ENCODE assay signal across 1 mouse cellular context in the genomic region with DNA sequence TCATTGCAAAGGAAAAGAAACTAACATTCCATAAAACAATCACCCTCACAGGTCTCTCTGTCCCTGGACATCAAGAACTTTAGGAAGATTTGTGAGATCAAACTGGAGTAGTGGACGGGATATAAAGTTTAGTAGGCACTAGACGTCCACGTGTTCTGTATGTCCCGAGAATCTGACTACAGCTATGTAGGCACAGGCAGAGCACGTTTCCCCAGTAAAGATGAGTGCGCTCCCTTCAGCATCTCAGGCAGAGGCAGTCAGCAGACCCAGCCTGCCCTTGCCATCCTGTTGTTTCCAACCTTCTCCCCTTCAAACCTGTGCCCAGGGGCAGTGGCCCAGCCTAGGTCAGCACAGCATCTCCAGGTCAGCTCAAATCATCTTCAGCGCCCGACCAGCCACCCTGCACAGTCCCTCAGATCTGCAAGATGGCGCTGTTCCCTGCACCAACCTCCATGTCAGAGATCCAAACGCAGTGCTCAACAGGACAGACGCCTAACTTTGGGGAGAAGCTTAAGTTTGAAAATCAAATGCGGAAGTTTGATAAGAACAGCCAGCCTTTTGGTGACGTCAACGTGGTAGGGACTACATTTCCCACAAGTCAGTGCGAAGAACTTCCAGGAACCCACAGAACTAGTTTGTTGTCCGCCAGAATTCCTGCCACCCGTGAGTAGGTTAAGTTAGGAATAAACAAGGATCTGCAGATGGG.
A peak's percentile ranks its signal among the peaks of the same experiment; 100 is the strongest.
TF ChIP-seq lines count a peak whose summit lies in the region.

A gene (minus strand): TSS at position 552 of the 706 bp plus-strand sequence.

TF ChIP-seq in CH12.LX, 34 proteins besides CTCF, POLR2A, EP300 and RAD21 (continued from another document):
- TF ChIP-seq UBTF (IDR thresholded peaks at IDR 0.05; ENCODE audit: low read depth, low read length) (no peak), IRF4 (IDR thresholded peaks at IDR 0.05; ENCODE audit: low read depth, low read length) (no peak), TCF12 (IDR thresholded peaks at IDR 0.05; ENCODE audit: low read depth, low read length) (peak; percentile 44; the same call in 1 of the 2 replicates), ZMIZ1 (IDR thresholded peaks at IDR 0.05; ENCODE audit: low read depth, low read length) (no peak), MEF2A (IDR thresholded peaks at IDR 0.05; ENCODE audit: borderline replicate concordance, low read depth, low read length) (0 out of 2 replicates have a peak, but pooled peaks have one; percentile 8), JUN (IDR thresholded peaks at IDR 0.05; ENCODE audit: insufficient read depth, low read depth, low read length) (peak; percentile 54), ETS1 (conservative IDR thresholded peaks at IDR 0.05; ENCODE audit: low read depth, low read length) (no peak), POLR2AphosphoS2 (IDR thresholded peaks at IDR 0.05; ENCODE audit: low read depth, low read length) (no peak; the same call in 1 of the 2 replicates), KAT2A (IDR thresholded peaks at IDR 0.05; ENCODE audit: insufficient replicate concordance, low read length) (peak; percentile 84; the same call in 1 of the 2 replicates), NRF1 (IDR thresholded peaks at IDR 0.05; ENCODE audit: low read depth, low read length) (no peak), JUND (conservative IDR thresholded peaks at IDR 0.05; ENCODE audit: low read depth, low read length) (no peak), USF1 (IDR thresholded peaks at IDR 0.05; ENCODE audit: low read depth, low read length) (no peak), TBP (conservative IDR thresholded peaks at IDR 0.05; ENCODE audit: low read depth, low read length) (peak; percentile 85), USF2 (conservative IDR thresholded peaks at IDR 0.05; ENCODE audit: low read depth, low read length) (no peak), MAX (IDR thresholded peaks at IDR 0.05; ENCODE audit: low read length) (peak; percentile 93), CHD2 (IDR thresholded peaks at IDR 0.05; ENCODE audit: low read length) (no peak), ZKSCAN1 (IDR thresholded peaks at IDR 0.05; ENCODE audit: borderline replicate concordance, low read depth, low read length) (no peak), E2F4 (IDR thresholded peaks at IDR 0.05; ENCODE audit: insufficient replicate concordance, low read depth, low read length) (no peak), GABPA (IDR thresholded peaks at IDR 0.05; ENCODE audit: insufficient replicate concordance, low read depth, low read length) (no peak; the same call in 1 of the 2 replicates), CHD1 (IDR thresholded peaks at IDR 0.05; ENCODE audit: low read depth, low read length) (peak; percentile 17; the same call in 1 of the 2 replicates), ELF1 (IDR thresholded peaks at IDR 0.05; ENCODE audit: low read depth, low read length) (peak; percentile 97), ZC3H11A (IDR thresholded peaks at IDR 0.05; ENCODE audit: low read depth, low read length) (no peak), RCOR1 (conservative IDR thresholded peaks at IDR 0.05; ENCODE audit: low read depth, low read length) (no peak), MAFK (IDR thresholded peaks at IDR 0.05; ENCODE audit: insufficient replicate concordance, low read length) (no peak), BHLHE40 (IDR thresholded peaks at IDR 0.05; ENCODE audit: low read depth, low read length) (peak; percentile 46; the same call in 1 of the 2 replicates), MAZ (IDR thresholded peaks at IDR 0.05; ENCODE audit: low read depth, low read length) (no peak), ZNF384 (IDR thresholded peaks at IDR 0.05; ENCODE audit: low read depth, low read length) (no peak), HCFC1 (IDR thresholded peaks at IDR 0.05; ENCODE audit: low read depth, low read length) (peak; percentile 96), SIN3A (IDR thresholded peaks at IDR 0.05; ENCODE audit: low read length) (peak; percentile 84), MYC (IDR thresholded peaks at IDR 0.05; ENCODE audit: low read depth, low read length) (peak; percentile 89), MXI1 (IDR thresholded peaks at IDR 0.05; ENCODE audit: low read depth, low read length) (peak; percentile 85)
TF ChIP-seq in CH12.LX: peak in this region for 15.
